Mouse (Mus musculus) heart, adult 2 months (tissue): ENCODE data around the gene Slc30a1. TPM values are rescaled to one million over a fixed set of nuclear protein-coding genes. Genes with fewer than 3 reads are reported as not detected.

Source experiments
- DNase-seq, 2 experiments: peaks; one replicate each; pipeline ENCODE4 v3.0.0; 2021
- H3K27ac ChIP-seq: fragments of 200-600 bp; 2 replicates; pipeline ENCODE4 v1.8.1; 2022
- H3K27me3 ChIP-seq: fragments of 200-500 bp; 2 replicates; pipeline ENCODE4 v1.6.1; 2012; ENCODE audit warnings: mild to moderate bottlenecking, low read length, inconsistent platforms, mixed read lengths; ENCODE audit not compliant: control insufficient read depth, insufficient read depth
- H3K36me3 ChIP-seq: fragments of 200-500 bp; 2 replicates; pipeline ENCODE4 v1.6.1; 2012; ENCODE audit warnings: low read length, inconsistent platforms; ENCODE audit not compliant: control insufficient read depth, insufficient read depth
- H3K4me1 ChIP-seq: fragments of 200-500 bp; 2 replicates; pipeline ENCODE4 v1.6.1; 2011; ENCODE audit warnings: low read length; ENCODE audit not compliant: control insufficient read depth, insufficient read depth
- H3K4me3 ChIP-seq: fragments of 200-600 bp; 2 replicates; pipeline ENCODE4 v1.8.1; 2022
- H3K79me2 ChIP-seq: fragments of 200-500 bp; replicated peaks from 2 replicates; pipeline ENCODE4 v1.6.1; 2012; ENCODE audit warnings: mild to moderate bottlenecking, inconsistent platforms, low read length, moderate library complexity, mixed read lengths; ENCODE audit not compliant: control insufficient read depth, insufficient read depth
- H3K9ac ChIP-seq: fragments of 200-500 bp; 2 replicates; pipeline ENCODE4 v1.6.1; 2012; ENCODE audit warnings: low read depth, mild to moderate bottlenecking, control low read depth, inconsistent platforms, low read length, mixed read lengths
- CTCF ChIP-seq: fragments of 200-600 bp; IDR thresholded peaks from 2 replicates; pipeline ENCODE4 v1.8.1; 2022; ENCODE audit warnings: antibody characterized with exemption, mild to moderate bottlenecking, moderate library complexity
- EP300 ChIP-seq: fragments of 200-500 bp; IDR thresholded peaks from 2 replicates; pipeline ENCODE4 v1.6.1; 2011; ENCODE audit warnings: low read depth, low read length, control low read depth; ENCODE audit not compliant: insufficient read depth
- POLR2A ChIP-seq: fragments of 200-500 bp; IDR thresholded peaks from 2 replicates; pipeline ENCODE4 v1.6.1; 2011; ENCODE audit warnings: mild to moderate bottlenecking, low read depth, low read length, control low read depth; ENCODE audit not compliant: insufficient read depth
- WGBS: fragments of 180-500 bp; shearing (Covaris S2); methylation state at CpG from one replicate; pipeline ENCODE4 v1.1.7; 2018; 5-methylcytosine and 5-hydroxymethylcytosine counted together
- intact Hi-C: fragments of 180-260 bp; cut with DNase I; formaldehyde crosslinking; loops from one replicate; pipeline ENCODE4 v1.15.1; 2025
- polyA plus RNA-seq: library from polyadenylated mRNA; depleted of rRNA; stranded (reverse); fragments of >200 nt; gene quantifications from 2 replicates; pipeline ENCODE4 v1.2.3, GENCODE M21; 2012; rRNA removed
- total RNA-seq, 2 experiments: library from RNA; stranded (reverse); gene quantifications; 2 replicates each; pipeline ENCODE4 v1.2.3; 2021

Gene Slc30a1
- total and polyA plus RNA-seq, 3 experiments = 5.3 to 18.6 (median 17.1) TPM

- 57% methylated on average over 2 of the region's 2 CpGs for WGBS
- TF ChIP-seq CTCF = no peak
- TF ChIP-seq POLR2A = 0 out of 2 replicates have a peak, but pooled peaks have one; percentile 11
- TF ChIP-seq EP300 = 0 out of 2 replicates have a peak, but pooled peaks have one; percentile 20
- Histone ChIP-seq H3K4me3 (peak overlapping the region; percentile 28; the same call in 1 of the 2 replicates), H3K4me1 (peaks cover 22% of the 10 kb centered on the region), H3K36me3 (no peaks in the 10 kb centered on the region), H3K27me3 (no peaks in the 10 kb centered on the region), H3K9ac (0 out of 2 replicates have a peak overlapping the region, but pooled peaks have one; percentile 11), H3K79me2 (no peaks in the 10 kb centered on the region), H3K27ac (peak overlapping the region; percentile 93)
- DNase-seq = peak; percentile 63 to 65
- intact Hi-C loops = loop anchor here (2.0 kb wide), 1 partner anchor 50 kb away; the partner anchor contains the start of gene Slc30a1
Measured at GRCm38 (mm10) chr1:191956871-191957270, 50.3 kb downstream of the Slc30a1 start.

- TF ChIP-seq EP300 (no peak), POLR2A (no peak)
- Histone ChIP-seq H3K27me3 (no peaks in the 10 kb centered on the region), H3K4me3 (no peak overlapping the region), H3K4me1 (peaks cover 22% of the 10 kb centered on the region), H3K9ac (no peak overlapping the region), H3K27ac (peak overlapping the region; percentile 93), H3K36me3 (no peaks in the 10 kb centered on the region), H3K79me2 (no peaks in the 10 kb centered on the region)
- WGBS = 9% methylated on average over 3 of the region's 3 CpGs
- intact Hi-C loops = loop anchor here (2.0 kb wide), 1 partner anchor 51 kb away; the partner anchor contains the start of gene Slc30a1
- DNase-seq = peak in 1 of 2 experiments; percentile 50
Measured at GRCm38 (mm10) chr1:191957321-191957720, 50.8 kb downstream of the Slc30a1 start.

- TF ChIP-seq CTCF (no peak), POLR2A (no peak), EP300 (no peak)
- intact Hi-C loops = loop anchor here (5.0 kb wide), 1 partner anchor 34 kb away; no protein-coding TSS in a partner anchor
- Histone ChIP-seq H3K27ac (no peak overlapping the region), H3K4me3 (no peak overlapping the region), H3K36me3 (no peaks in the 10 kb centered on the region), H3K79me2 (no peaks in the 10 kb centered on the region), H3K4me1 (peaks cover 7% of the 10 kb centered on the region), H3K27me3 (no peaks in the 10 kb centered on the region), H3K9ac (no peak overlapping the region)
- DNase-seq = no peak
- WGBS = 52% methylated on average over 2 of the region's 2 CpGs
Measured at GRCm38 (mm10) chr1:191960946-191961345, 54.4 kb downstream of the Slc30a1 start.

Other genes with a start within 250 kb of the Slc30a1 start
- 100 to 1,000 TPM in 1 of 2 experiments, 10 to 100 TPM in 1; 99.1 to 119 TPM for gene Lpgat1, start 188.9 kb upstream of the Slc30a1 start, total RNA-seq
- gene Lpgat1, start 188.9 kb upstream of the Slc30a1 start, polyA plus RNA-seq = 16.8 and 30.0 TPM in 2 replicates
- gene Nek2, start 85.3 kb upstream of the Slc30a1 start, total RNA-seq = under 1 TPM; 0.09 to 0.37 TPM
- gene Nek2, start 85.3 kb upstream of the Slc30a1 start, polyA plus RNA-seq = 0.44 and 0.47 TPM in 2 replicates
- under 1 TPM; 0.18 to 0.23 TPM for gene Rd3, start 70.6 kb downstream of the Slc30a1 start, total RNA-seq
- gene Rd3, start 70.6 kb downstream of the Slc30a1 start, polyA plus RNA-seq = 0.47 and 0.49 TPM in 2 replicates
- gene Traf5, start 185.8 kb downstream of the Slc30a1 start, total RNA-seq = 1 to 10 TPM; 3.9 to 4.3 TPM
- gene Traf5, start 185.8 kb downstream of the Slc30a1 start, polyA plus RNA-seq = 4.4 and 5.1 TPM in 2 replicates
- 10 to 100 TPM; 26.3 to 35.0 TPM for gene Rcor3, start 231.3 kb downstream of the Slc30a1 start, total RNA-seq
- gene Rcor3, start 231.3 kb downstream of the Slc30a1 start, polyA plus RNA-seq = 38.3 and 39.7 TPM in 2 replicates